Mouse (Mus musculus) cerebellum, postnatal 25 days (tissue): Measurements from ENCODE around the gene Ssty1.
"Not testable (repeated sequence)": the region's sequence is repeated elsewhere in the genome, so short reads cannot be mapped to it uniquely, and the experiment has no call there.

Source experiments
- DNase-seq, 2 experiments: peaks; one replicate each; pipeline ENCODE4 v3.0.0; 2021; ENCODE audit warnings: mixed read lengths in 2 of 2

Gene Ssty1

DNA sequence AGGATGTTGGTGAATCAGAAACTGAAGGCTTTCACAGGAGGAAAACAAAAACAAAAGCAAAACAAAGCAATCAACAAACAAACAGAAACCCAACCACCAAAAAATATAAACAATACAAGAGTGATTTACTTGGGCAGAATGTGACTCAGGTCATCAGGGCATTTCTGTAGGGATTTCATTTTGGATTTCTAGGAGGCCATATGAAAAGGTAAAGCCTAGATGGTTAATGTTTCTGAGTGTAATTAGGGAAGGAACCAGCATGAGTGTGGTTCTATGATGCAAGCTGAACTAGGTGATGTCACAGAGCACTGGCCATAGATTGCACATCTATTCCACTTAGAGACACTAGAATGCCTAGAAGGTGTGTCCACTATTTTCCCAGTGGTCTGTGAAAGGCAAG, at the start of gene Ssty1:
Gene Ssty1 (plus strand): TSS at position 301 of the 400 bp plus-strand sequence.
- DNase-seq = not testable (repeated sequence)

DNA sequence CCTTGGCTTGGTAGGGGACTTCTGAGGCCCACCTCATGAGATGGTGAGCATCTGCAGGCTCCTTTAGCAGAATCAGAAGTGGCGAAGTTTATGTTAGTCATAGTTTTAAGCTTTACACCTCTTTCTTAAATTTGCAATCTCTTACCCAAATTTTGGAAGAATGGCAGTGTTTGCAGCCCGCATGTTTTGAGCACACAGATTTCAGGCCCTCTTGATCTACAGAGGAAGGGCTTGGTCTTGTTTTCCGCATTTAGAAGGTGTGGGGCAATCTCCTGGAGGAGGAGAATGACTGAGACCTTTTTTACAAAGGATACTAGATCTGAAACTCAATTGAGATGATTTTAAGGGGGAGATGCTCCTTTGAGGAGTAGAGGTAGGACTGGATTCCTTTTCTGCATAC, 27.2 kb upstream of the Ssty1 start, which contains the start of gene Gm21764:
Gene Gm21764 (minus strand): TSS at position 101 of the 400 bp plus-strand sequence.
- DNase-seq = not testable (repeated sequence)
